Mouse (Mus musculus) left cerebral cortex, adult 11 months (tissue): ENCODE data around the gene Pym1.

ENCODE experiments used
- DNase-seq: peaks from one replicate; pipeline ENCODE4 v3.0.0; 2022; ENCODE audit warnings: low spot score

Pym1 gene

GRCm38 (mm10) chr10:128745946-128746613 is 1.6 kb upstream of the Pym1 start:
- DNase-seq: no peak

GRCm38 (mm10) chr10:128746972-128747645 is 580 bp upstream of the Pym1 start:
- no peak for DNase-seq

- peak; percentile 67 for DNase-seq
Observed at GRCm38 (mm10) chr10:128748252-128748864, 669 bp downstream of the Pym1 start.

GRCm38 (mm10) chr10:128772895-128773294 is 25.2 kb downstream of the Pym1 start:
- no peak for DNase-seq

- no peak for DNase-seq
Observed at GRCm38 (mm10) chr10:128773685-128774084, 26.0 kb downstream of the Pym1 start.

GRCm38 (mm10) chr10:128778441-128778840 is 30.8 kb downstream of the Pym1 start:
- no peak for DNase-seq

- no peak for DNase-seq
Observed at GRCm38 (mm10) chr10:128779011-128779795, 31.5 kb downstream of the Pym1 start.

- no peak for DNase-seq
Observed at GRCm38 (mm10) chr10:128780200-128780599, 32.5 kb downstream of the Pym1 start.

GRCm38 (mm10) chr10:128790398-128791124 is 42.9 kb downstream of the Pym1 start, which contains the start of gene Mmp19:
Mmp19 (plus strand) TSS chr10:128790910.
- no peak for DNase-seq

- no peak for DNase-seq
Observed at GRCm38 (mm10) chr10:128792041-128792440, 44.4 kb downstream of the Pym1 start.

- no peak for DNase-seq
Observed at GRCm38 (mm10) chr10:128793258-128793657, 45.6 kb downstream of the Pym1 start.

- DNase-seq: no peak
Observed at GRCm38 (mm10) chr10:128794391-128794790, 46.7 kb downstream of the Pym1 start.

GRCm38 (mm10) chr10:128795581-128795980 is 47.9 kb downstream of the Pym1 start:
- DNase-seq: no peak

GRCm38 (mm10) chr10:128798676-128799075 is 51.0 kb downstream of the Pym1 start:
- no peak for DNase-seq

- no peak for DNase-seq
Observed at GRCm38 (mm10) chr10:128801981-128802495, 54.3 kb downstream of the Pym1 start.

- no peak for DNase-seq
Observed at GRCm38 (mm10) chr10:128802956-128803355, 55.3 kb downstream of the Pym1 start.

- DNase-seq: no peak
Observed at GRCm38 (mm10) chr10:128803361-128803760, 55.7 kb downstream of the Pym1 start.

- DNase-seq: peak; percentile 63
Observed at GRCm38 (mm10) chr10:128803771-128804270, 56.1 kb downstream of the Pym1 start, which contains the start of gene Dnajc14. Dnajc14 (plus strand) TSS chr10:128804062.

- DNase-seq: peak; percentile 66
Observed at GRCm38 (mm10) chr10:128804271-128805091, 56.8 kb downstream of the Pym1 start, which contains the start of gene Tmem198b. Tmem198b (minus strand) TSS chr10:128804370.
